Mouse (Mus musculus): ENCODE results near the gene Greb1. TPM values are rescaled to one million over a fixed set of nuclear protein-coding genes. Genes with fewer than 3 reads are reported as not detected.

Gene Greb1
- total and polyA plus RNA-seq, 3 experiments: not detected

- no peak overlapping the region for H3K4me3 ChIP-seq (ENCODE audit: control insufficient read depth in 1 of 2, insufficient read depth in 1 of 2, low read depth in 2 of 2, low read length in 2 of 2)
- H3K27ac ChIP-seq (ENCODE audit: control insufficient read depth, low read depth, low read length): no peak overlapping the region
- H3K9me3 ChIP-seq (replicated peaks; ENCODE audit: insufficient read depth, low read length): no peaks in the 10 kb centered on the region
- no peaks in the 10 kb centered on the region for H3K4me1 ChIP-seq (ENCODE audit: control insufficient read depth in 1 of 2, insufficient read depth in 2 of 2, low read length in 2 of 2)
- TF ChIP-seq NELFE (IDR thresholded peaks at IDR 0.05; ENCODE audit: low read depth, low read length) (no peak), EP300 (IDR thresholded peaks at IDR 0.05; ENCODE audit: low read depth in 1 of 2, low read length in 2 of 2) (no peak), POLR2AphosphoS5 (IDR thresholded peaks at IDR 0.05; ENCODE audit: borderline replicate concordance, low read depth, low read length) (no peak), POLR2A (IDR thresholded peaks at IDR 0.05; ENCODE audit: control insufficient read depth in 1 of 2, insufficient read depth in 1 of 2, low read depth in 1 of 2, low read length in 2 of 2, poor library complexity in 1 of 2) (no peak), MAZ (IDR thresholded peaks at IDR 0.05; ENCODE audit: low read depth, low read length) (no peak), TCF12 (IDR thresholded peaks at IDR 0.05; ENCODE audit: low read depth, low read length) (no peak), SMC3 (IDR thresholded peaks at IDR 0.05; ENCODE audit: low read depth, low read length) (no peak), TBP (IDR thresholded peaks at IDR 0.05; ENCODE audit: low read depth, low read length) (no peak), CHD1 (IDR thresholded peaks at IDR 0.05; ENCODE audit: low read depth, low read length) (no peak), USF1 (IDR thresholded peaks at IDR 0.05; ENCODE audit: low read depth, low read length) (no peak), HCFC1 (IDR thresholded peaks at IDR 0.05; ENCODE audit: low read depth, low read length) (no peak), RCOR1 (IDR thresholded peaks at IDR 0.05; ENCODE audit: low read depth, low read length) (no peak), RAD21 (IDR thresholded peaks at IDR 0.05; ENCODE audit: low read depth, low read length) (no peak), UBTF (IDR thresholded peaks at IDR 0.05; ENCODE audit: borderline replicate concordance, insufficient read depth, low read depth, low read length) (no peak), POLR2AphosphoS2 (IDR thresholded peaks at IDR 0.05; ENCODE audit: low read length) (no peak), BHLHE40 (IDR thresholded peaks at IDR 0.05; ENCODE audit: borderline replicate concordance, low read depth, low read length) (no peak), MEF2A (IDR thresholded peaks at IDR 0.05; ENCODE audit: extremely low read depth, insufficient replicate concordance, low read depth, low read length, poor library complexity, severe bottlenecking) (no peak), JUND (IDR thresholded peaks at IDR 0.05; ENCODE audit: low read depth, low read length) (no peak), E2F4 (IDR thresholded peaks at IDR 0.05; ENCODE audit: borderline replicate concordance, low read depth, low read length) (no peak), MXI1 (IDR thresholded peaks at IDR 0.05; ENCODE audit: low read depth, low read length) (no peak)
- H3K27me3 ChIP-seq (ENCODE audit: control insufficient read depth in 1 of 2, insufficient read depth in 2 of 2, low read length in 2 of 2): peaks cover 8 to 16% of the 10 kb centered on the region in 2 experiments
- no peaks in the 10 kb centered on the region for H3K79me2 ChIP-seq (ENCODE audit: control insufficient read depth, insufficient read depth, low read length, poor library complexity)
- DNase-seq (ENCODE audit: low read depth, low spot score): no peak
- no peak overlapping the region for H3K9ac ChIP-seq (ENCODE audit: control insufficient read depth, low read depth, low read length, poor library complexity, severe bottlenecking)
- no peaks in the 10 kb centered on the region for H3K36me3 ChIP-seq (ENCODE audit: control insufficient read depth in 1 of 2, insufficient read depth in 2 of 2, low read length in 2 of 2)
These were observed 22.2 kb downstream of the Greb1 start for GRCm38 (mm10) chr12:16778523-16778922.

GRCm38 (mm10) chr12:16775351-16775750 is 25.3 kb downstream of the Greb1 start:
- DNase-seq (ENCODE audit: low read depth, low spot score): no peak
- Histone ChIP-seq H3K4me3 (ENCODE audit: control insufficient read depth in 1 of 2, insufficient read depth in 1 of 2, low read depth in 2 of 2, low read length in 2 of 2) (no peak overlapping the region), H3K79me2 (ENCODE audit: control insufficient read depth, insufficient read depth, low read length, poor library complexity) (no peaks in the 10 kb centered on the region), H3K27ac (ENCODE audit: control insufficient read depth, low read depth, low read length) (no peak overlapping the region), H3K4me1 (ENCODE audit: control insufficient read depth in 1 of 2, insufficient read depth in 2 of 2, low read length in 2 of 2) (no peaks in the 10 kb centered on the region), H3K36me3 (ENCODE audit: control insufficient read depth in 1 of 2, insufficient read depth in 2 of 2, low read length in 2 of 2) (no peaks in the 10 kb centered on the region), H3K27me3 (ENCODE audit: control insufficient read depth in 1 of 2, insufficient read depth in 2 of 2, low read length in 2 of 2) (peaks cover 8 to 16% of the 10 kb centered on the region in 2 experiments; a peak in 3 of 4 replicates), H3K9ac (ENCODE audit: control insufficient read depth, low read depth, low read length, poor library complexity, severe bottlenecking) (no peak overlapping the region), H3K9me3 (replicated peaks; ENCODE audit: insufficient read depth, low read length) (no peaks in the 10 kb centered on the region)
- no peak for TF ChIP-seq GABPA (IDR thresholded peaks at IDR 0.05; ENCODE audit: low read depth, low read length)
- no peak for TF ChIP-seq MYB (IDR thresholded peaks at IDR 0.05; ENCODE audit: low read depth, low read length)
- TF ChIP-seq CHD2 (IDR thresholded peaks at IDR 0.05; ENCODE audit: low read length): no peak
